Mouse (Mus musculus) thymus, adult 2 months (tissue): ENCODE data around the gene Mto1.

Source experiments
- CTCF ChIP-seq: fragments of 200-500 bp; IDR thresholded peaks from 2 replicates; pipeline ENCODE4 v1.5.1; 2012; ENCODE audit warnings: mild to moderate bottlenecking, control low read depth, low read length, moderate library complexity, borderline replicate concordance; ENCODE audit not compliant: control insufficient read depth, poor library complexity, insufficient read depth; ENCODE audit errors: extremely low read depth
- POLR2A ChIP-seq: fragments of 200-500 bp; IDR thresholded peaks from 2 replicates; pipeline ENCODE4 v1.6.1; 2012; ENCODE audit warnings: mild to moderate bottlenecking, low read length, control low read depth, moderate library complexity; ENCODE audit not compliant: control insufficient read depth, poor library complexity, insufficient read depth; ENCODE audit errors: extremely low read depth

DNA sequence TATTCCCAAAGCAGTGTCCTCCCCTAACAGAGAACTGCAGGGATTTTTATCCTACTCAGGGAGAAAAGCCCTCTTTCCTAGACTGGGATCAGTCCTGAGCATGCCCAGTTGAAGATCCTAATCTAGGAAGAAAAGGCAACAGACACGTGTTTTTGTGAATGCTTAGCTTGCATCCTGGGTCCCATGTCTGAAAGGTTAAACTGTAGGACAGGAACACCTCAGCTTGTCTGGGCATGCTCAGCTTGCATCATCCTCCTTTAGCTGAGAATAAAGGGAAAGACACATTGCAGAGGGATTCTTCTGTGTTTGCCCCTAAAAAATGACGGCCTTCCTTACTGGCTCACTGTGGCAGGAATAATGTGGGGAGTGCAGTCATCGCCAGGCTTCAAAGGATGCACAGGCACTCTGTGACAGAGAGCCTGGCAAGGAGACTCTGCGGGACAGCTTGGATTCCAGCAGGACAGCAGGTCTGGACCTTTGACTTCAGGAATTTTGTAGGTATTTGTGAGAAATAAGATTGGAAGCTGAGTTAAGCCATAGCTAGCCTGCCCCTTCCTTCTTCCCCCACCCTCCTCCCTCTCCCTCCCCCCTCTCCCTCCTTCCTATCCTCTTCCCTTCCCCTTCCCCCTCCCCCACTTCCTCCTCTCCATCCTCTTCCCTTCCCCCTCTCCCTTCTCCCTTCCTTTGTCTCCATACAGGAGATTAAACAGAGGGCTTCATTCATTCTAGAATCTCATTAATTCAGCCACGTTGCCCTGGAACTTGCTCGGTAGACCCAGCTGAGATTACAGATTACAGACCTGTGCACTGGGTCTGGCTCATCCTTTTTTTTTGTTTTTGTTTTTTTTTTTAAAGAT lies 55.4 kb downstream of the Mto1 start:
- TF ChIP-seq CTCF (no peak), POLR2A (no peak)
